Mouse (Mus musculus): ENCODE results near the gene Clstn1. TPM values are rescaled to one million over a fixed set of nuclear protein-coding genes. Genes with fewer than 3 reads are reported as not detected.

Gene Clstn1
- polyA plus RNA-seq, 1 experiment from 2014 or later = 33.5 TPM

DNA sequence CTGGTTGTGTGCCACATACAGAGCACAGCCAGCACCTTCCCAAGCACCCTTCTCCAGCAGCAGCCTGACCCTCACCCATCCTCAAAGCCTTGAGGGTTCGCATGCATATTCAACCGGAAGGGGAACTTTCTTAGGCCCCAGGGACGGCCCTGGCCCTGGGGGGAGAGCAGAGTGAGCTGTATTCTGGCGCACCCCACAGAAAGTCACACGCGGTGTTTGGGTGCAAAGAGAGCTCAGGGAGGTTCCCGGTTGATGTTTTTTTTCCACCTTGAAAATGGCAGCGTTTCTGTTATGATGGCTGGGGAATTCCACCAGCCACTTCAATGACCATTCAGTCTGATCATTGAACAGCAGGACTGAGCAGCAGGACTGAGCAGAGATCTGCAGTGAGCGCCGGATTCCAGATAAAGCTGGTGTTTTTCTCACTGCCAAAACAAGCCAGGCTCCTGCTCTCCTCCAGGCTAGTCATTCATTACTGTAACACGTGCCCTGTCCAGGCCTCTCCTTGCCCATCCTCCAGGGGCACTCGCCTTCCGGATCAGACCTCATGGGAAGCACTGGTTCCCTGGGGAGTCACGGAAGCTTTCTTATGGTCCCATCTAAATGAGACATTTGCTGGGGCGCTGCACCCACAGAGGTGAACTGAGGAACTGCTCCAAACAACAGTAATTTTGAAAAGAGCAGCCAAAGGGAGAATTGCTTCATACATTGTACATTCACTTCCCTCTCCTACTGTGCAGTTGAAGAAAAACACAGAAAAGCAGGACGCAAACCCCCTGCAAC lies 110.1 kb downstream of the Clstn1 start:
- 32% methylated on average over 16 of the region's 16 CpGs for WGBS
- Histone ChIP-seq H3K27ac (ENCODE audit: low read depth, low read length) (no peak overlapping the region), H3K4me2 (replicated peaks; ENCODE audit: low read depth, low read length) (no peak overlapping the region; the same call in 1 of the 2 replicates), H3K4me1 (ENCODE audit: control insufficient read depth, insufficient read depth, low read length) (peaks cover 17% of the 10 kb centered on the region; the same call in 1 of the 2 replicates), H3K9ac (ENCODE audit: low read depth, low read length) (no peak overlapping the region), H3K9me3 (ENCODE audit: control insufficient read depth, low read length) (no peaks in the 10 kb centered on the region), H3K27me3 (ENCODE audit: control insufficient read depth, insufficient read depth, low read length) (no peaks in the 10 kb centered on the region), H3K36me3 (ENCODE audit: control insufficient read depth, insufficient read depth, low read length) (no peaks in the 10 kb centered on the region), H3K4me3 (ENCODE audit: low read length) (no peak overlapping the region)
- peak; percentile 41; the same call in 1 of the 2 replicates for ATAC-seq (ENCODE audit: low FRiP score, low TSS enrichment)

DNA sequence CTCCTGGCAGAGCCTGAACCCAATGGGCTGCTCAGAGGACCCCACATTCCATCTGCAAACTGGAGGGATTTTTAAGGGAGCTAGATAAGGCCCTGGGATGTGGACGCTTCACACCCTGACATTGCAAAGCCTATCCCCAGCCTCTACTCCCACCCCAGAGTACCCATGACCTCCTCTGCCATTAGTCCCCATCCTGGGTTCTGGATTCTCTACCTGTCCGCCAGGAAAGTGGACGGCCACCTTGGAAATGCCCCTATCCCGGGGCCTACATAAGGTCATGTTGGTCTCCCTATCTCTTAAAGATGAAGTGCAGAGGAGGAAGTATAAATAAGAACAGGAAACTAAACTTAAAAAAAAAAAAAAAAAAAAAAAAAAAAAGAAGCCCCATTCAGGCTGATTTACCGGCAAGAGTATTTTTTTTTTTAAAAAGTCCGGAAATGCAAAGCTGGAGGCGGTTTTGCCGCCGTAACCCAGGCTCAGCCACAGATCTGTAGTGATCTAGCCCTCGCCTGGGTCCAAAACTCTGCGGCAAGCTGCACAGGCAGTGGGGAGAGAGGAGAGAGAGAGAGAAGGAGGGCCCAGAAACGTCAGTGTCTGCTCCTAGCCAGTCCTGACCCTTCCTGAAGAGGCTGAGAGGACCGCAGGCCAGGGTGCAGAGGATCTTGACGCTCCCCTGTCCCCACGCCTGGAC lies 111.4 kb downstream of the Clstn1 start:
- ATAC-seq (ENCODE audit: low FRiP score, low TSS enrichment) = peak; percentile 29
- Histone ChIP-seq H3K36me3 (ENCODE audit: control insufficient read depth, insufficient read depth, low read length) (no peaks in the 10 kb centered on the region), H3K4me1 (ENCODE audit: control insufficient read depth, insufficient read depth, low read length) (peaks cover 17% of the 10 kb centered on the region; the same call in 1 of the 2 replicates), H3K4me3 (ENCODE audit: low read length) (peak overlapping the region; percentile 47), H3K27me3 (ENCODE audit: control insufficient read depth, insufficient read depth, low read length) (no peaks in the 10 kb centered on the region), H3K9ac (ENCODE audit: low read depth, low read length) (peak overlapping the region; percentile 40), H3K4me2 (replicated peaks; ENCODE audit: low read depth, low read length) (peak overlapping the region; percentile 68), H3K27ac (ENCODE audit: low read depth, low read length) (no peak overlapping the region), H3K9me3 (ENCODE audit: control insufficient read depth, low read length) (no peaks in the 10 kb centered on the region)
- 17% methylated on average over 15 of the region's 15 CpGs for WGBS

DNA sequence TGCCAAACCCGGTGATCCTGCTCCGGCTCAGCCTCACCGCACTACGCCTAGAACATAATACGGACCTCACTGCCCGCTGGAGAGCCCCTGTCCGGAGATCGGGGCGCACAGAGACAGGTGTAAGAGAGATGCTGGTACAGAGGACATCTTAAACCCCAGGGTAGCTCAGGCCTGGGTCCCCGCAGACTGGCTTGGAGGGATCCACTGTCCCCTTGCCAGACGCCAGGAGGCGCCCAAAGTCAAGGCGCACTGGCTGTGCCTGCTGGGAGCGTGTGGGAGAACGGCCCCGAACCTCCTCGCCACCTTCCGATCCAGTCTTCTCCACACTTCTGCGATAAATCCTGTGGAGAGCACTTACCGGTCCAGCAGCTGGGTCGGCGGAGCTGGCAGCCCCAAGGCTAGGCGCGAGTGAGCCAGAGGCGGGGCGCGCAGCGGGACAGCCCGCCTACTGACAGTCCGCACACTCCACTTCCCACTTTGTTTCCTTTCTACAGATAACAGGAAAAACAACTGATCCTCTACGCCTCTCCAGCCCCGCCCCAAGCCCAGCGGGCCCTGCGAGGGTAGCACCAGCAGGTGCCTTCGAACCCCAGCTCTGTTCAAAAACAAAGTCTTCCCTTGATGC lies 112.0 kb downstream of the Clstn1 start:
- no peaks in the 10 kb centered on the region for H3K9me3 ChIP-seq (ENCODE audit: control insufficient read depth, low read length)
- WGBS = under 1% methylated on average over 35 of the region's 35 CpGs
- no peaks in the 10 kb centered on the region for H3K27me3 ChIP-seq (ENCODE audit: control insufficient read depth, insufficient read depth, low read length)
- H3K4me1 ChIP-seq (ENCODE audit: control insufficient read depth, insufficient read depth, low read length) = peaks cover 17% of the 10 kb centered on the region; the same call in 1 of the 2 replicates
- ATAC-seq (ENCODE audit: low FRiP score, low TSS enrichment) = peak; percentile 67
- H3K4me3 ChIP-seq (ENCODE audit: low read length) = peak overlapping the region; percentile 47
- H3K27ac ChIP-seq (ENCODE audit: low read depth, low read length) = no peak overlapping the region
- peak overlapping the region; percentile 68 for H3K4me2 ChIP-seq (replicated peaks; ENCODE audit: low read depth, low read length)
- no peaks in the 10 kb centered on the region for H3K36me3 ChIP-seq (ENCODE audit: control insufficient read depth, insufficient read depth, low read length)
- peak overlapping the region; percentile 40 for H3K9ac ChIP-seq (ENCODE audit: low read depth, low read length)

Small RNAs within 50 kb of the gene (microRNA-seq; reads per million reads assigned to microRNA genes)
- gene Mir5616 (0.84 reads per million), gene Mir7023 (not detected)

Other genes starting within 250 kb of the Clstn1 start
- gene Ube4b, start 159.7 kb upstream of the Clstn1 start, polyA plus RNA-seq (2014; fragmentation: Nextera tagmentation; extraction: Ambion mirVana) = 42.9 and 44.9 TPM in 2 replicates
- 1.1 and 1.8 TPM in 2 replicates for gene Rbp7, start 131.5 kb upstream of the Clstn1 start, polyA plus RNA-seq (2014; fragmentation: Nextera tagmentation; extraction: Ambion mirVana)
- 0.38 TPM in 1 of 2 replicates, not detected in the other for gene Tmem274, start 109.1 kb upstream of the Clstn1 start, polyA plus RNA-seq (2014; fragmentation: Nextera tagmentation; extraction: Ambion mirVana)
- gene Nmnat1, start 101.3 kb upstream of the Clstn1 start, polyA plus RNA-seq (2014; fragmentation: Nextera tagmentation; extraction: Ambion mirVana) = 12.7 and 15.5 TPM in 2 replicates
- 45.7 and 47.3 TPM in 2 replicates for gene Lzic, start 101.2 kb upstream of the Clstn1 start, polyA plus RNA-seq (2014; fragmentation: Nextera tagmentation; extraction: Ambion mirVana)
- 66.6 and 71.4 TPM in 2 replicates for gene Ctnnbip1, start 68.2 kb upstream of the Clstn1 start, polyA plus RNA-seq (2014; fragmentation: Nextera tagmentation; extraction: Ambion mirVana)
- 1.8 and 5.5 TPM in 2 replicates for gene Pik3cd, start 116.1 kb downstream of the Clstn1 start, polyA plus RNA-seq (2014; fragmentation: Nextera tagmentation; extraction: Ambion mirVana)
- 28.3 and 29.1 TPM in 2 replicates for gene Tmem201, start 151.6 kb downstream of the Clstn1 start, polyA plus RNA-seq (2014; fragmentation: Nextera tagmentation; extraction: Ambion mirVana)
- gene Slc25a33, start 187.8 kb downstream of the Clstn1 start, polyA plus RNA-seq (2014; fragmentation: Nextera tagmentation; extraction: Ambion mirVana) = 15.5 and 19.3 TPM in 2 replicates

Data from kidney, embryonic 14.5 days (tissue).